Mouse (Mus musculus) lung, adult 2 months (tissue): ENCODE results near the gene Taf4.

Source experiments
- CTCF ChIP-seq: fragments of 200-500 bp; IDR thresholded peaks from 2 replicates; pipeline ENCODE4 v1.5.1; 2011; ENCODE audit warnings: mild to moderate bottlenecking, low read length, control low read depth; ENCODE audit not compliant: insufficient read depth
- POLR2A ChIP-seq: fragments of 200-500 bp; IDR thresholded peaks from 2 replicates; pipeline ENCODE4 v1.6.1; 2011; ENCODE audit warnings: low read depth, mild to moderate bottlenecking, control low read depth, low read length, borderline replicate concordance; ENCODE audit errors: extremely low read depth

DNA sequence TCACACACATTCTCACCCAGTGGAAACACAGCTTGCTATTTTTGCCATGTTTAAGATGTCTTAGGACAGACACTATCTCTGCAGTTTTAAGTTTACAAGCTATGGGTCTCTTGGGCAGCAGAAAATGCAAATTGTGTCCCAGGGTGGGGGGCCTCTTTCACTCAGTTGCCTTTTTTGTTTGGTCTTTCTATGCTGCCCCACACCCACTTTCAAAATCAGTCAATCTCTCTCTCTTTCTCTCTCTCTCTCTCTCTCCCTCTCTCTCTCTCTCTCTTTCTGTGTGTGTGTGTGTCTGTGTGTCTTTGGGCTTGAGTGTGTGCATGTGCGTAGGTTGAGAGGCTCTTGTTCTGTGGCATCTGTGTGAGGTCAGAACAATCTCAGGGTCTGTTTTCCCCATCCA is 9.2 kb upstream of the Taf4 start:
- no peak for TF ChIP-seq CTCF
- no peak for TF ChIP-seq POLR2A
